Mouse (Mus musculus) intestine, postnatal 0 days (tissue): ENCODE results near the gene Bcat2. TPM values are rescaled to one million over a fixed set of nuclear protein-coding genes. Genes with fewer than 3 reads are reported as not detected.

Experiments
- ATAC-seq: fragments of 200-750 bp; cut with Nextera tagmentation; 2 replicates; pipeline ENCODE4 v1.8.0; 2017; ENCODE audit warnings: mild to moderate bottlenecking, moderate TSS enrichment, moderate library complexity
- H3K27ac ChIP-seq: fragments of 300-500 bp; sonication (generic); 2 replicates; pipeline ENCODE4 v1.5.1; 2014; ENCODE audit warnings: mild to moderate bottlenecking, low read depth, low read length, moderate library complexity
- H3K27me3 ChIP-seq: fragments of 300-500 bp; sonication (generic); replicated peaks from 2 replicates; pipeline ENCODE4 v1.6.1; 2014; ENCODE audit warnings: low read length, mixed read lengths; ENCODE audit not compliant: control insufficient read depth, insufficient read depth
- H3K36me3 ChIP-seq: fragments of 300-500 bp; sonication (generic); 2 replicates; pipeline ENCODE4 v1.6.1; 2014; ENCODE audit warnings: mild to moderate bottlenecking, moderate library complexity; ENCODE audit not compliant: control insufficient read depth, insufficient read depth
- H3K4me1 ChIP-seq: fragments of 300-500 bp; sonication (generic); replicated peaks from 2 replicates; pipeline ENCODE4 v1.6.1; 2014; ENCODE audit warnings: antibody characterized with exemption, low read length, mixed read lengths; ENCODE audit not compliant: control insufficient read depth, insufficient read depth
- H3K4me2 ChIP-seq: fragments of 300-500 bp; sonication (generic); replicated peaks from 2 replicates; pipeline ENCODE4 v1.6.1; 2014; ENCODE audit warnings: low read depth, mild to moderate bottlenecking, moderate library complexity
- H3K4me3 ChIP-seq: fragments of 300-500 bp; sonication (generic); 2 replicates; pipeline ENCODE4 v1.5.1; 2014; ENCODE audit warnings: low read depth, low read length
- H3K9ac ChIP-seq: fragments of 300-500 bp; sonication (generic); 2 replicates; pipeline ENCODE4 v1.6.1; 2014; ENCODE audit warnings: mild to moderate bottlenecking, low read depth, low read length
- H3K9me3 ChIP-seq: fragments of 300-500 bp; sonication (generic); 2 replicates; pipeline ENCODE4 v1.6.1; 2016; ENCODE audit warnings: mixed run types; ENCODE audit not compliant: control insufficient read depth
- CTCF ChIP-seq: sonication (generic); IDR thresholded peaks from 2 replicates; pipeline ENCODE4 v1.5.1; 2016; ENCODE audit warnings: low read depth, mild to moderate bottlenecking, control low read depth, antibody characterized with exemption, moderate library complexity
- WGBS: fragments of 180-500 bp; shearing (Covaris S2); extraction: QIAGEN DNeasy Blood & Tissue Kit; methylation state at CpG from one replicate; pipeline ENCODE4 v1.1.7; 2014; 5-methylcytosine and 5-hydroxymethylcytosine counted together
- polyA plus RNA-seq: library from polyadenylated mRNA; unstranded; fragments of >200 nt; fragmentation: Nextera tagmentation; extraction: Ambion mirVana; gene quantifications from 2 replicates; pipeline ENCODE4 v1.2.1, GENCODE M21; 2015

Bcat2 gene
- polyA plus RNA-seq, 1 experiment from 2014 or later, result 18.6 TPM

- H3K36me3 ChIP-seq, result no peaks in the 10 kb centered on the region
- no peak for ATAC-seq
- TF ChIP-seq CTCF, result peak; percentile 91
- peaks cover 2% of the 10 kb centered on the region; the same call in 1 of the 2 replicates for H3K27me3 ChIP-seq
- H3K9me3 ChIP-seq, result no peaks in the 10 kb centered on the region
- H3K9ac ChIP-seq, result no peak overlapping the region
- H3K27ac ChIP-seq, result no peak overlapping the region
- no peaks in the 10 kb centered on the region for H3K4me1 ChIP-seq
- no peak overlapping the region for H3K4me3 ChIP-seq
- H3K4me2 ChIP-seq, result no peak overlapping the region
- WGBS, result 22% methylated on average over 8 of the region's 8 CpGs
Measured at GRCm38 (mm10) chr7:45555787-45556186, 14.2 kb upstream of the Bcat2 start.

- no peak for TF ChIP-seq CTCF
- no peak overlapping the region for H3K4me2 ChIP-seq
- WGBS, result 23% methylated on average over 6 of the region's 6 CpGs
- no peaks in the 10 kb centered on the region for H3K36me3 ChIP-seq
- H3K9ac ChIP-seq, result no peak overlapping the region
- ATAC-seq, result peak; percentile 25; the same call in 1 of the 2 replicates
- no peak overlapping the region for H3K4me3 ChIP-seq
- H3K27me3 ChIP-seq, result peaks cover 3% of the 10 kb centered on the region; the same call in 1 of the 2 replicates
- no peaks in the 10 kb centered on the region for H3K4me1 ChIP-seq
- H3K9me3 ChIP-seq, result no peaks in the 10 kb centered on the region
- H3K27ac ChIP-seq, result no peak overlapping the region
Measured at GRCm38 (mm10) chr7:45558907-45559306, 11.0 kb upstream of the Bcat2 start.

GRCm38 (mm10) chr7:45560241-45560640 lies 9.7 kb upstream of the Bcat2 start:
- Histone ChIP-seq H3K4me1 (no peaks in the 10 kb centered on the region), H3K4me3 (no peak overlapping the region), H3K9ac (no peak overlapping the region), H3K27ac (no peak overlapping the region), H3K36me3 (no peaks in the 10 kb centered on the region), H3K9me3 (no peaks in the 10 kb centered on the region), H3K4me2 (no peak overlapping the region), H3K27me3 (peaks cover 3% of the 10 kb centered on the region; the same call in 1 of the 2 replicates)
- no peak for ATAC-seq
- WGBS, result 72% methylated on average over 7 of the region's 7 CpGs
- TF ChIP-seq CTCF, result no peak

GRCm38 (mm10) chr7:45560843-45561623 lies 8.9 kb upstream of the Bcat2 start:
- peak overlapping the region; percentile 45 for H3K4me2 ChIP-seq
- no peaks in the 10 kb centered on the region for H3K36me3 ChIP-seq
- H3K9me3 ChIP-seq, result no peaks in the 10 kb centered on the region
- WGBS, result 24% methylated on average over 17 of the region's 17 CpGs
- H3K4me3 ChIP-seq, result 0 out of 2 replicates have a peak overlapping the region, but pooled peaks have one; percentile 1
- ATAC-seq, result peak; percentile 27; the same call in 1 of the 2 replicates
- H3K27ac ChIP-seq, result no peak overlapping the region
- H3K9ac ChIP-seq, result no peak overlapping the region
- TF ChIP-seq CTCF, result peak; percentile 94
- H3K4me1 ChIP-seq, result no peaks in the 10 kb centered on the region
- peaks cover 3% of the 10 kb centered on the region; the same call in 1 of the 2 replicates for H3K27me3 ChIP-seq

GRCm38 (mm10) chr7:45561624-45562520 lies 8.1 kb upstream of the Bcat2 start:
- no peaks in the 10 kb centered on the region for H3K36me3 ChIP-seq
- H3K9me3 ChIP-seq, result no peaks in the 10 kb centered on the region
- 38% methylated on average over 12 of the region's 12 CpGs for WGBS
- H3K27ac ChIP-seq, result no peak overlapping the region
- peak; percentile 35 for ATAC-seq
- no peaks in the 10 kb centered on the region for H3K4me1 ChIP-seq
- TF ChIP-seq CTCF, result no peak
- peaks cover 3% of the 10 kb centered on the region; the same call in 1 of the 2 replicates for H3K27me3 ChIP-seq
- H3K4me2 ChIP-seq, result peak overlapping the region; percentile 45
- H3K4me3 ChIP-seq, result 0 out of 2 replicates have a peak overlapping the region, but pooled peaks have one; percentile 1
- H3K9ac ChIP-seq, result no peak overlapping the region

GRCm38 (mm10) chr7:45564811-45565210 lies 5.1 kb upstream of the Bcat2 start:
- no peak for ATAC-seq
- Histone ChIP-seq H3K27ac (no peak overlapping the region), H3K4me3 (no peak overlapping the region), H3K27me3 (peaks cover 3% of the 10 kb centered on the region; the same call in 1 of the 2 replicates), H3K9ac (no peak overlapping the region), H3K4me1 (no peaks in the 10 kb centered on the region), H3K4me2 (no peak overlapping the region), H3K36me3 (no peaks in the 10 kb centered on the region), H3K9me3 (no peaks in the 10 kb centered on the region)
- 67% methylated on average over 2 of the region's 2 CpGs for WGBS
- TF ChIP-seq CTCF, result no peak
